Mouse (Mus musculus): Measurements from ENCODE around the gene Ddx10.
A peak's percentile ranks its signal among the peaks of the same experiment; 100 is the strongest.

Gene Ddx10

GRCm38 (mm10) chr9:53247953-53248397 is at the start of gene Ddx10:
TSS of gene Ddx10 (minus strand) at chr9:53248053.
- peak; percentile 96 for DNase-seq (ENCODE audit: low spot score)

GRCm38 (mm10) chr9:53292833-53293232 is 45.0 kb upstream of the Ddx10 start:
- DNase-seq (ENCODE audit: low spot score): no peak

- DNase-seq (ENCODE audit: low spot score): no peak
Observed at GRCm38 (mm10) chr9:53290006-53290405, 42.2 kb upstream of the Ddx10 start.

DNA sequence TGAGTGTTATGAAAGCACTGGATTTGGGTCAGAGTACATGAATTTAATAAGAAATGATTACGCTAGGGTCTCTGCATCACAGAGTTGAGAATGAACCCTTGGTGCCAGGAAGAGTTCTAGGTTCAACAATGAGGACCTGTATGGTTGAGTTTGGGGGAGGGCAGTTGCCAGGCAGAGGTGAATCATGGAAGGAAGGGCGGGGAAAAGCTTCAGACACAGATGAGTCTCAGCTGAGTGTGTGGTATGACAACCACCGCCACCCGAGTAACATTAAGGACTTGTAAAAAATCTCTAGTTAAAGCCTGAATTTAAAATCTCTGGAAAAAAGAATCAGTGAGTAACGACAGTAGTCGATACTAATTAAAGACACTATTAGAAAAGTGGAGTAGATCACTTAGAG is 38.9 kb upstream of the Ddx10 start:
- no peak for DNase-seq (ENCODE audit: low spot score)

- DNase-seq (ENCODE audit: low spot score): no peak
Observed at GRCm38 (mm10) chr9:53278997-53279396, 31.1 kb upstream of the Ddx10 start.

DNA sequence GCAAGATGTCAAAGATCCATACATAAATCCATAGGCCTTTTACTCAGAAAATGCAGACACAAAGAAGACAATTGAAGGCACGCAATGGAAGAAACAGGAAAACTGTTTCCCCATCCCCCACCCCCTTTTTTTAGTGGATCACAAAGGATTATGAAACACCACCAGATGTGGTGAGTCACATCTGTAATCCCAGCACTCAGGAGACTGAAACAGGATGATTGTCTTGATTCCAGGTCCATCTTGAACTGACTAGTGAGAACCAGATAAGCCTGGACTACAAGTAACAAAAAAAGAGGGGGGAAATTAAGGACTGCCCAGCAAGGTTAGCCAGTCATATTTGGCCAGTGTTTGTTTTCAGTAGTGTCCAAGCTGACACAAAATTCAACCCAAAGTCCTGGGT is 28.5 kb upstream of the Ddx10 start:
- no peak for DNase-seq (ENCODE audit: low spot score)

- DNase-seq (ENCODE audit: low spot score): no peak
Observed at GRCm38 (mm10) chr9:53272714-53273113, 24.9 kb upstream of the Ddx10 start.

DNA sequence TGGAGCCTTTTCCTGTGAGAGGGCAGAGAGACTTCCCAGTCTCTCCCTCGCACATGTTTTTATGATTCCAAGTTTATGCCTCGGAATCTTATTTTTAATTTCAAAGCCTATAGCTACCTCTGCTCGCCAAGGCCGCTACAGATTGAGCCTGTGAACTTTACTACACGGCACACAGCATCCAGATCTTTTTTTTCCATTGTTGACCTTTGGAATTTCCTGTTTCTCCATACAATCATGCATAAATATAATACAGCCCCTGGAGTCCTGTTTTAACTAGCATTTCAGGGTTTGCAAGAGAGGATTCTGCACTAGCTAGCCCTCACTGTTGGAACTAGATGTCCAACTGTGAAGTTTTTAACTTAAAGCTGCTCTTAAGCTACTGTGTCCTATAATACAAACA is 24.4 kb upstream of the Ddx10 start:
- DNase-seq (ENCODE audit: low spot score): no peak

DNA sequence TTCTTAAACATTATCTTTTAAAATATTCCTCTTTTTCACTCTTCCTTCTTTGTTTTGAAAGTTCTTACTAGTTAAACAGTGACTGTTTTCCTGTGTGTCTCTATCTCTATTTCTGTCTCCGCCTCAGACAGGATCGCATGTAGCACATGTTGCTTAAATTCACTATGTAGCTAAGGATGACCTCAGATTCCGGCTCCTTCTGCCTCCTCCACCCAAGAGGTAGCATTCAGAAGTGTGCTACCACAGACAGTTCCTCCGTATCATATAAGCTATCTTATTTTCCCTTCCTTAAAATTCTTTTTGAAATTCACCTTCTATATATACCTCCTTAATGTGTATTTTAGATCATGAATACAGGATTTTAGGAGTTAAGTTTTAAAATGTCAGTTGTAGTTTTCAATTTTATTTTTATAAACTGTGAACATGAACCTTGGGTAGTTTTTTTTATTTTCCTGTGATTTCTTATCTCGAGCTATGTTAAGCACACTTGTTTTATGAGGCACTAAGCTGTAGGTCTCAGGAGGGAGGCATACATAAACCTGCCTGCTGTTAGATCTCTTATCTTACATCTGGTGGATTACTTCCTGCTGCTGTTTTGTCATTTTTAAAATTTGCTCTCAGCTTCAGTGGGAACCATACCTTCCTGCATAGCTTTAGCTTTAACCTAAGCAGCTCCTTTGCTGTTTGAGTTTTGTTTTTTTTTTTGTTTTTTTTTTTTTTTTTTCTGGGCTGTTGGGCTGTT is 23.6 kb upstream of the Ddx10 start:
- DNase-seq (ENCODE audit: low spot score): no peak

GRCm38 (mm10) chr9:53269466-53269755 is 21.6 kb upstream of the Ddx10 start:
- DNase-seq (ENCODE audit: low spot score): no peak

- DNase-seq (ENCODE audit: low spot score): no peak
Observed at GRCm38 (mm10) chr9:53268731-53269465, 21.0 kb upstream of the Ddx10 start.

DNA sequence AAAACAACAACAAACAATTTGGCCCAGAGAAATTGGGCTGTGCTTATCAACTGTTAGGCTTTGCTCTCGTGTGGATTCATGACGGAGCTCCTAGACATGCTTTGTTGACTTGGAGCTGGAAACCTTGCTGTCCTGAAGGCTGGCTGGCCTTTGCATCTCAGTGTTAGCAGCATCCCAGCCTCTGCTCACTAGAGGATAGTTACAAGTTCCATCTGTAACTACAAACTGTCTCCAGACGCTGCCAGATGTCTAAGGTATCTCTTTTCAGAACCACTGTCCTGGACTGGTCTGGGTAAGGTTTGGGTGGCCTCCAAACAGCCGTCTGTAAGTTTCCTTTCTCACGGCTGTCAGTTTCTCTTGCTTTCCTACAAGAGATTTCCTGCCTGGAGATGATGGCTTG is 20.2 kb upstream of the Ddx10 start:
- DNase-seq (ENCODE audit: low spot score): no peak

DNA sequence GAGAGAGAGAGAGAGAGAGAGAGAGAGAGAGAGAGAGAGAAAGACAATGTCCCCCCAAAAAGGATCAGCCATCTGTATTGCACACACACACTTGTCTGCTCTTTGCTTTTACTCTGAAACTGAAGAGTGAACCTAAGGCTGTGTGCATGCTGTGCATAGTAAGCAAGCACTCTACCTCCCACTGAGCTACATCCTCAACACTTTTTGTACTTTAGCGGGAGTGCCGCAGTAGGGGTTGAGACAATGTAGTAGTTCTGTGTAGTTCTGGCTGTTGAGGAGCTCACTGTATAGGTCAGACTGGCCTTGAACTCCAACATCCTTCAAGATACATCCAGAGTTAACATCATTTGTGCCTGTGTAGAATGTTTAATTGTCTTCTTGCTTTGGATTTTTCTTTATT is 17.7 kb upstream of the Ddx10 start:
- DNase-seq (ENCODE audit: low spot score): no peak

DNA sequence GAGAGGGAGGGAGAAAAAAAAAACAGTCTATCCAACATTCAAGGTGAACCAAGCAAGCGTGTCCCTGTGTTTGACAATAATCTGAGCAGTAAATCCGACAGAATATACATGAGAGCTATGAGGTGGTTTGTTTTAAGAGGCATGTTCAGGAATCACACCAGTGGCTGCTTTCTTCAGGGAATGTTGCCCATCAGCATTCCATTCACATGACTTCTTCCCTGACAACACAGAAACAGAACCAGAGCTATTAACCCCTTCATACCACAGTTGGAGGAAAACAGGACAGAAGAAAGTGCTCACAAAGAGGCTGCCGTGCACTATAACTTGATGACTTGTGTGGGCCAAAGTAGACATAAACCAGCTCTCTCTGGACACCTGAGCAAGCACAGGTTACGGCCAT is 16.5 kb upstream of the Ddx10 start:
- DNase-seq (ENCODE audit: low spot score): no peak

- no peak for DNase-seq (ENCODE audit: low spot score)
Observed at GRCm38 (mm10) chr9:53258199-53258598, 10.3 kb upstream of the Ddx10 start.

DNA sequence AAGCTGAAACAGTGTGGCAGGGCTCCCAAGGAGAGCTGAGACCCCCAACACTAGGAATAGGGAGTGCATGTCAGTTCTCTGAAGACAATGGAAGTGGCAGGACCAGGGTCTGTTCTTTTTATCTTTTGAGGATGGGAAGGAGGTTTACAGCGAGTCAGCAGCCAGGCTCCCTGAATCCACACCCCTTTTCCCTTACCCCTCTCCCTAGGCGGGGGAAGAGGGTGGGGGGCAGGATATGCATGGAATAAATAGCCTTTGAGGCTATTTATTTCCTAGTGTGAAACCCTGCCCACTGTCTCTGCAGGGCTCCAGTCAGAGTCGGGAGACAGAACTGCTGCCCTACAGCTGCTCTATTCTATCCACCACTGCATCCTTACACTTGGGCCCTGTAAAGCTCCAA is 9.9 kb upstream of the Ddx10 start:
- no peak for DNase-seq (ENCODE audit: low spot score)

- DNase-seq (ENCODE audit: low spot score): no peak
Observed at GRCm38 (mm10) chr9:53256690-53257305, 8.9 kb upstream of the Ddx10 start.

DNA sequence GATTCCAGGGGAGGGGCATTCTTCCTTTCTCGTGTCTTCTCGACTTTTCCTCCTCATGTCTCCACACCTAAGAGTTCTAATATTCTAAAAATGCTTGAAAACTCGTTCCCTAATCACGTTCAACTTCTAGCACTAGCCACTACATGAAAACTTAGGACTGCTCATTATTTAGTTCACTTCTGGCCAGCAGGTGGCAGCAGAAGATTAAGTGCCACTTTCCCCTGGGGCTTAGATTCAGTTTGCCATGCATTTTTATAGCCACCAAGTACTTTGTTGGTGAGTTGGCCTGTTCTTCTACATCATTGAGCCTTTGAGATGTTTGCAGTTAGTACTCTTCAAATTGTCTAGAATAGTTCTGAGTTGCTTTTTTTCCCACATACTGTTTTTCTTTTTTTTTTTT is 6.5 kb upstream of the Ddx10 start:
- DNase-seq (ENCODE audit: low spot score): peak; percentile 43

DNA sequence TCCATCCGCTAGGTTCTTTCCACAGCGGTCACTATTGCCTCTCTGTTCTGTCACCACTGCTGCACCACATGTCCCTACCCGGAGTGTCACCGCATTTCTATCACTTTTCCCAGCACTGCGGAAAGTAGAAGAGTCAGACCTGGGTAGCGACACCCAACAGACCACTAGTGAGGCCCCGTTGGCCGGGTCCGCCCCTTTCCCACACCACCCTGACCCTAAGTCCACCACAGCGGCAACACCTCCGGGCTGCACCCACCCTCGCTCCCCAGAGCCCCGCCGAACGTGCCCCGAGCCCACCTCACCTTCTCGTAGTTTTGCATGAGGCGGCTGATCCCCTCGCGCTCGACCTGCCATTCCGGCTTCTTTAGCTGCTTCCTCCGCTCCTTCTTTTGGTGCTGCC is 337 bp downstream of the Ddx10 start:
- DNase-seq (ENCODE audit: low spot score): no peak

DNA sequence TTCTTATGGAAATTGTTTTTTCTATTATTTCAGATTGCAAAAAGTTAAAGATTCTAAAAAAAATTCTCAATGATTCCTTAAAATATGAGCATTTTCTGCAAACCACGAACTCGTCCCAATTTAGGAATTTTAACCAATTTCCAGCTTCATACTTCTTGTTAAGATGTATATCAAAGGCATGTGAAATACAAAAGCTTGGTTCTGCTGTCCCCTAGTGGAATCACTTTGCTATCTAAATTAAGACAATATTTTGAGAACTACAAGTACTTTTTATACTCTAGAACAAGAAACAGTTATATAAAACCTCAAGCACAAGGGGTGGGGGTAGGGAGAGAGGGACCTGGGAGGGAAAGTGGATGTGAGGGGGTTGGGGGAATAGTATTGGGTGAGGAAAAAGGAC is 29.7 kb downstream of the Ddx10 start:
- DNase-seq (ENCODE audit: low spot score): no peak

- DNase-seq (ENCODE audit: low spot score): no peak
Observed at GRCm38 (mm10) chr9:53208283-53208682, 39.6 kb downstream of the Ddx10 start.

DNA sequence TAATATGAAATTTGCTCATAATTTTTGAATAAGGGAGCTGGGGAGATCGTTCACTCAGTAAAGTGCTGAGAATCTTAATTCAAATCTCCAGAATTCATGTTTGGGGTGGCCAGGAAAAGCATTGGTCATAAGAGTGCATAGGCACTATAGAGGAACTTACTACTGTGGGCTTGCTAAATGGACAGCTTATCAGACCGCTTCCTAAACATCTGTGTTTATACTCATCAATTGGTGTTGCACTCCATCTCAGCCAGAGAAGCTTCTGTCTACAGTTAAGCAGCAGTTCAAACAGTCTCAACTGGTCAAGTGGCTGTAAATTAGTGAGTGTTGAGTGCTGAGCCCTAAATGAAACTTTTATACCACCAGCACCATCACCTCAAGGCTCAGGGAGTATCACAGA is 73.3 kb downstream of the Ddx10 start:
- DNase-seq (ENCODE audit: low spot score): no peak

- DNase-seq (ENCODE audit: low spot score): no peak
Observed at GRCm38 (mm10) chr9:53173258-53173657, 74.6 kb downstream of the Ddx10 start.
